ENCODE assay signal across 7 mouse cellular contexts in the genomic region with DNA sequence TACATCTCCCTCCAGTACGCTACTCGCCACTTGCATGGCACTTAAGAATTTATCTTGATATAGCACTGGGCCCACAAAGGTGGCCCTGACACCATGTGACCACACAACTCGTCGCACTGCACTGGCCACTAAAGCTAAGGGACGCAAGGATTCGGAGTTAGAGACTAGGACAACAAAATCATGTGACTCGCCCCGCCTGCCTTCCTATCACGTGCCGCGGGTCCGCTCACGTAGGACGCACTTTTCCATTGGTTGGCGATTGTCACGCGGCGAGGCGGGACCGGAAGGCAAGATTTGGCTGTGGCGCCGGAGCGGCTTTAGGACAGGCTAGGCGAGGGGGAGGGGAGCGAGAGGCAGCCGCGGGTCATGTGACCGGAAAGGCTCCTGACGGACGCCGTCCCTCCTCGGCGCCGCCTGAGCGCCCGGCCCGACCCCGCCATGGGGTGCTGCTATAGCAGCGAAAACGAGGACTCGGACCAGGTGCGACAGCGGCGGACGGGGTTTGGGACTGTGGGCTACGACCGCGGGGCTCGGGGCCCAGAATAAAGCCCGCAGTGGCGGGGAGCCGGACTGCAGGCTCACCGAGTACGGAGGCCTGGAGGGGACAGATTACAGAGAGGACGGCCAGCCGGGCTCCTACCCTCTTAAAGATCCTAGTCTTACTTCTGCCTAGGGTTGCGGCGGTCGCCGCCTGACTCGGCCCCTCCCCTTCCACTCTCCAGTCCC. TPM values are rescaled to one million over a fixed set of nuclear protein-coding genes. Genes with fewer than 3 reads are reported as not detected.
A peak's percentile ranks its signal among the peaks of the same experiment; 100 is the strongest.
DNase-seq lines count a peak whose midpoint lies in the region; ATAC-seq lines count a peak whose summit lies in the region.

A gene (plus strand): TSS at position 344 of the 726 bp plus-strand sequence.

- ATAC-seq in embryonic facial prominence, embryonic 11.5 days (replicated peaks; ENCODE audit: insufficient number of reproducible peaks, low FRiP score, low TSS enrichment, low read depth), result peak; percentile 96
- ATAC-seq in granulocyte monocyte progenitor cell, adult 5-6 weeks (replicated peaks; ENCODE audit: poor library complexity, severe bottlenecking), result peak; percentile 78
- peak; percentile 98 for ATAC-seq in midbrain, embryonic 13.5 days

- under 1% methylated on average over 59 of the region's 61 CpGs for WGBS in embryonic facial prominence, embryonic 11.5 days
- under 1% methylated on average over 61 of the region's 61 CpGs for WGBS in limb, embryonic 10.5 days
- under 1% methylated on average over 61 of the region's 61 CpGs for WGBS in midbrain, embryonic 13.5 days

- H3K36me3 ChIP-seq in embryonic facial prominence, embryonic 11.5 days (replicated peaks; ENCODE audit: control insufficient read depth, insufficient read depth, low read depth, low read length), result no peaks in the 10 kb centered on the region; the same call in none of the 2 replicates
- H3K36me3 ChIP-seq in limb, embryonic 10.5 days, result peaks cover 42% of the 10 kb centered on the region
- peaks cover 37% of the 10 kb centered on the region for H3K36me3 ChIP-seq in midbrain, embryonic 13.5 days

- peak within 1 kb of the TSS; percentile 91 for H3K27ac ChIP-seq in embryonic facial prominence, embryonic 11.5 days (replicated peaks; ENCODE audit: low read depth, low read length)
- H3K27ac ChIP-seq in limb, embryonic 10.5 days, result peak within 1 kb of the TSS; percentile 96
- peak within 1 kb of the TSS; percentile 95 for H3K27ac ChIP-seq in midbrain, embryonic 13.5 days

- H3K4me1 ChIP-seq in embryonic facial prominence, embryonic 11.5 days (ENCODE audit: control insufficient read depth, insufficient read depth, low read length), result no peaks in the 10 kb centered on the region
- H3K4me1 ChIP-seq in limb, embryonic 10.5 days, result peaks cover 31% of the 10 kb centered on the region
- H3K4me1 ChIP-seq in midbrain, embryonic 13.5 days (replicated peaks), result peaks cover 31% of the 10 kb centered on the region

- H3K4me2 ChIP-seq in embryonic facial prominence, embryonic 11.5 days (ENCODE audit: low read depth, low read length), result peak within 1 kb of the TSS; percentile 60
- H3K4me2 ChIP-seq in midbrain, embryonic 13.5 days (replicated peaks), result peak within 1 kb of the TSS; percentile 64

- H3K9ac ChIP-seq in embryonic facial prominence, embryonic 11.5 days (replicated peaks; ENCODE audit: low read length), result peak within 1 kb of the TSS; percentile 94
- peak within 1 kb of the TSS; percentile 83 for H3K9ac ChIP-seq in midbrain, embryonic 13.5 days (replicated peaks)

- DNase-seq in adrenal gland, postnatal 14 days, result peak; percentile 100
- peak; percentile 100 for DNase-seq in embryonic facial prominence, embryonic 11.5 days (ENCODE audit: low spot score)
- DNase-seq in kidney, adult 11 months, result peak; percentile 100
- peak; percentile 99 for DNase-seq in limb, embryonic 10.5 days (ENCODE audit: low spot score)
- peak; percentile 99 for DNase-seq in spleen, adult 12 weeks (ENCODE audit: low spot score)

- H3K27me3 ChIP-seq in embryonic facial prominence, embryonic 11.5 days (ENCODE audit: control insufficient read depth, insufficient read depth, low read length), result no peaks in the 10 kb centered on the region
- H3K27me3 ChIP-seq in limb, embryonic 10.5 days (ENCODE audit: low read depth, poor library complexity, severe bottlenecking), result no peaks in the 10 kb centered on the region
- no peaks in the 10 kb centered on the region for H3K27me3 ChIP-seq in midbrain, embryonic 13.5 days

- H3K4me3 ChIP-seq in embryonic facial prominence, embryonic 11.5 days (ENCODE audit: low read depth, low read length), result peak within 1 kb of the TSS; percentile 81
- peak within 1 kb of the TSS; percentile 77 for H3K4me3 ChIP-seq in limb, embryonic 10.5 days
- H3K4me3 ChIP-seq in midbrain, embryonic 13.5 days (replicated peaks), result peak within 1 kb of the TSS; percentile 71

- H3K9me3 ChIP-seq in embryonic facial prominence, embryonic 11.5 days (replicated peaks; ENCODE audit: control insufficient read depth, low read length), result no peaks in the 10 kb centered on the region
- no peaks in the 10 kb centered on the region for H3K9me3 ChIP-seq in limb, embryonic 10.5 days (replicated peaks)
- no peaks in the 10 kb centered on the region for H3K9me3 ChIP-seq in midbrain, embryonic 13.5 days

RNA-seq across cellular contexts. Expression of the gene that starts here (rescaled TPM):
- total RNA-seq in adrenal gland, postnatal 14 days (2021), result 116 and 118 TPM in 2 replicates
- polyA plus RNA-seq in embryonic facial prominence, embryonic 11.5 days (2014; fragmentation: Nextera tagmentation; extraction: Ambion mirVana), result 127 and 149 TPM in 2 replicates
- total RNA-seq in granulocyte monocyte progenitor cell, adult 5-6 weeks (2014; fragmentation: Nextera tagmentation), result 76.6 and 89.7 TPM in 2 replicates
- total RNA-seq in granulocyte monocyte progenitor cell, adult 5-6 weeks (2017), result 70.9 and 91.7 TPM in 2 replicates
- 180 and 181 TPM in 2 replicates for polyA plus RNA-seq in limb, embryonic 10.5 days (2016; fragmentation: Nextera tagmentation; extraction: Ambion mirVana)
- 146 and 158 TPM in 2 replicates for polyA plus RNA-seq in midbrain, embryonic 13.5 days (2015; fragmentation: Nextera tagmentation; extraction: Ambion mirVana)

Comparison
In these comparisons a context has a peak if more than half of its experiments do, and no peak if none do; other contexts are left out.
1. Peak in every context shown above with its lines: DNase-seq, ATAC-seq, H3K4me3 ChIP-seq and H3K27ac ChIP-seq.